Mouse (Mus musculus): ENCODE data around the gene Coro1a.

DNA sequence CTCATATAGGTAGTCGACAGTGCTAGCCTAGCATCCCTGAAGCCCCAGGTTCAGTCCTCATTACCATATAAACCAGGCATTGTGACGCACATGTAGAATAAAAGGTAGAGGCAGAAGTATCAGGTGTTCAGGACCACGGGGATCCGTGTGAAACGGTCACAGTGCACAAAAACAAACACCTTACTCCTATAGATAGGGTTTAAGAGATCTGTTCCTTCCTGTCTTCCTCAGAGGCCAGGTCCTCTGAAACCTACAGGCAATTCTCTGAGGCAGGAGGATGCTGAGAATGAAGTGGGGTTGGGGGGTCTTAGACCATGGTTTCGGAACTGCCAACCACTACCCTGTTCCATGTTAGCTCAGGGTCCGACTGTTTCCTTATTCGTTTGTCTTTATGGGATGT, 9.7 kb downstream of the Coro1a start:
- no peak for TF ChIP-seq POLR2A (IDR thresholded peaks at IDR 0.05; ENCODE audit: borderline replicate concordance, extremely low read depth, low read depth, low read length)
- TF ChIP-seq CTCF (IDR thresholded peaks at IDR 0.05; ENCODE audit: insufficient read depth, low read length) = no peak

Measured in lung, adult 2 months (tissue).